Mouse (Mus musculus): ENCODE data around the gene Camta1.
A peak's percentile ranks its signal among the peaks of the same experiment; 100 is the strongest.

The Camta1 gene

DNA sequence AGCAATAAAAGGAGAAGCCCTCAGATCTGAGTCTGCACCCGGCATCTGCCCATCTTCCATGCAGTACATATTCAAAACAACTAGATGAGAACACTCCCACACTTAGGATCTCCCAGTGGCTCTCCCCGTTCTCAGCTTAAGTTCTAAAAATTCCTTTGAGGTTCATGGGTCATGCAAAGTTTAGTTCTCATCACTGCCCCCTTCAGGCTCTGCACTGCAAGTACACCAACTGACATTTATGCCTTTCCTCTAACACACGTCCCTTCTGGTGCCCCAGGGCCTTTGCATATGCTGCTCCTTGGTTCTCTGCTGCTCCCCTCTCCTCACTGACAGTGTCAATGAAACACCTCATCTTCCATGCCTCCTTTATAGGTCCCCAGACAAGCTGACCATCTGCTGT is 436.5 kb downstream of the Camta1 start:
- no peak for DNase-seq

GRCm38 (mm10) chr4:151422922-151423321 is 438.8 kb downstream of the Camta1 start:
- DNase-seq: no peak

DNA sequence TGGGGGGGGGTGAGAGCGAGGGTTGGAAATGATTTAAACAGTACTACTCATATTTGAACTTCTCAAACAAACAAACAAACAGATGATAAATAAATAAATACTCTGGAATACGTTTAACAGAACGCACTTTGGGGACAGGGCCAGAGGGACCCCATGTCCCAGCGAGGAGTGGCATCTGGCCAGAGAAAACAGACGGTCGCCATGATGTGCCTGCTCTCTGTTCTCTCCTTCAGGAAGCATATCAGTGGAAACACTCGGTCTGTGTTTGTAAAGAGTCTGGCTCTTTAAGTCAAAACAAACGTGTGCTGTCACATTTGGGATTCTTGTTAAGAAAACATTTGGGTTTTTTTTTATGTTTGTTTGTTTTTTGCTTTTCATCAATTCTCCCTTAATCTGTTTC is 439.3 kb downstream of the Camta1 start:
- DNase-seq: no peak

- DNase-seq: no peak
These were observed 443.3 kb downstream of the Camta1 start for GRCm38 (mm10) chr4:151418344-151418875.

- DNase-seq: no peak
These were observed 445.9 kb downstream of the Camta1 start for GRCm38 (mm10) chr4:151415812-151416211.

DNA sequence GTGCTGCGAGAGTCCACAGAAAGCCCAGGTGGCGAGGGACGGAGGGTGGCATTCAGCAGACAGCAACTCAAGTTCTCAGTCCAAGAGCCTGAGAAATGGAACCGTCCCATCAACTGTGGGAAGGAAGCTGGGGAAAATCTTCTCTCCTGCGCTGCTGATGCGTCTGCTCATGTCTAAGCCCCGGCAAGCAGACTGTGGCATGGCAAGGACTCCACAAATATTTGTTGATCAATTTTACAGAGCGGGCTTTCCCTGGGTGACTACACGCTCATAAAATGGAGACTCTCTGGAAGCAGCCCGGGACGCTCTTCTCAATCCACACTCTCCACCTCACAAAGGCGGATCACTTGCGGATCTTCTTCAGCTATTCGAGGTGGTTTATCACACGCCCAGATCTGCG is 446.3 kb downstream of the Camta1 start:
- no peak for DNase-seq

DNA sequence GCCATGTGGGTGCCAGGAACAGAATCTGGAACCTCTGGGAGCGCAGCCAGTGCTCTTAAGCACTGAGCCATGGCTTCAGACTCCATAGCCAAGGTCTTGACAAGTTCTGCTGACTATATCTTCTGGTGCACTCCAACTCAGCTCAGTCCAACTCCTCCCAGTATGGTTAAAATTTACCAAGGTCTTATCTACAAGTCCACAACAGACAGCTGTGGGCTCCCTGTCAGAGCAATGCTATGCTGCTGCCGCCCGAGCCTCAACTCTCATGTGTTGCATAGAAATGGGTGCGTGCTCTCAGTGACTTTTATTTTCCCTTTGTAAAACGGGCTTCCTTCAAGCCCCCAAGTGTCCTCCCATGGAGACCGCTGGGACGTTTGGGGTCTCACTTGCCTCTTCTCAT is 446.7 kb downstream of the Camta1 start:
- DNase-seq: no peak

DNA sequence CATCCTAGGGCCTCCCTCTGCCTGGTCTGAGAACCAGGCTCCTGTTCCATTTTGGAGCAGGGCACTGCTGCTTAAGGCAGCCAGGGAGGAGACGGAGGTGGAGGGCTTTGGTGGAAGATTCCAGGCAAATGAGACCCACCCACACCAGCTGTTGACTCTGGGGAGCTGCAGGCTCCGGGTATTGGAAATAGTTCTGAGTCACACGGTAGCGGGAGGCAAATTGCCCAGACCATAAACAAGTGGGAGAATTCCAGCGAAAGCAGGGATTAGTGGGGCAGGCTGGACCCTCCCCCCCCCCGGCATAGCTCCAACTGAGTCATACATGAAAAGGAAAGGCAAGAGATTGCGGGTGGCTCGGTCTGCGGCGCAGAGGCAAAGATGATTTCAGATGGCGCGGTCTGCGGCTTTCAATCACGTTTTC is 450.0 kb downstream of the Camta1 start:
- no peak for DNase-seq

- no peak for DNase-seq
These were observed 450.7 kb downstream of the Camta1 start for GRCm38 (mm10) chr4:151411016-151411415.

- DNase-seq: no peak
These were observed 452.4 kb downstream of the Camta1 start for GRCm38 (mm10) chr4:151409291-151409690.

DNA sequence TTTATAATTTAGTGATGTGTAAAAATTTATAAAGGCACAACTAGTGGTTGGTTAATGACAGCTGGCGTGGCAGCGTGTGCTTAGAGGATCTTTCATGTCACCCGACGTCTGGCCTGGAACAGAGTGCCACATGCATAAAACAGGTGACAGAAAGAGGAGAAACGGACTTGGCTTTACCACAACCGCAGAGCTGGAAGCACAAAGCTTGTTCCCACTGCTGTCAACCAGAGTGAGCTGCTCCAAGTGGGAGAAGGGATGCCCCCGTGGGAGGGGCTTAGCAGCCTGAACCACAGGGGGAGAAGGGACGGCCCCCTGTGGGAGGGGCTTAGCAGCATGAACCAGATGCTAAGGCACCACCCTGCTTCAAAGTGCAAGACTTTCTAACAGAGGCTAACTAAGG is 452.9 kb downstream of the Camta1 start:
- DNase-seq: no peak

- DNase-seq: no peak
These were observed 453.4 kb downstream of the Camta1 start for GRCm38 (mm10) chr4:151408246-151408645.

DNA sequence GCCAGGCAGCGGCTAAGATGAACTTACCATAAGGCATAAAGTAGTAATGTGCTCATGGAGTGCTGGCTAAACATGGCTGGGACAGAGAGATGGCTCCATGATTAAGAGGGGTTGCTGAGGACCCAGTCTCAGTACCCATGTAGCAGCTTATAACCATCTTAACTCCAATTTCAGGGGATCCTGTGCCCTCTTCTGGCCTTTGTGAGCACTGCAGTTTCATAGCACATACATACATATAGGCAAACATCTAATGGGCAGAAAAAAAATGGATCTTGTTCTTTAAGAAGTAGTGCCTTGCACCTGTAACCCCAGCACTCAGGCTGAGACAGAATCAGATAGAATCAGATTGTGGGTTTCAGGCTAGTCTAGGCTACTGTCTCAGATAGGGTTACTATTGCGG is 454.5 kb downstream of the Camta1 start:
- no peak for DNase-seq

DNA sequence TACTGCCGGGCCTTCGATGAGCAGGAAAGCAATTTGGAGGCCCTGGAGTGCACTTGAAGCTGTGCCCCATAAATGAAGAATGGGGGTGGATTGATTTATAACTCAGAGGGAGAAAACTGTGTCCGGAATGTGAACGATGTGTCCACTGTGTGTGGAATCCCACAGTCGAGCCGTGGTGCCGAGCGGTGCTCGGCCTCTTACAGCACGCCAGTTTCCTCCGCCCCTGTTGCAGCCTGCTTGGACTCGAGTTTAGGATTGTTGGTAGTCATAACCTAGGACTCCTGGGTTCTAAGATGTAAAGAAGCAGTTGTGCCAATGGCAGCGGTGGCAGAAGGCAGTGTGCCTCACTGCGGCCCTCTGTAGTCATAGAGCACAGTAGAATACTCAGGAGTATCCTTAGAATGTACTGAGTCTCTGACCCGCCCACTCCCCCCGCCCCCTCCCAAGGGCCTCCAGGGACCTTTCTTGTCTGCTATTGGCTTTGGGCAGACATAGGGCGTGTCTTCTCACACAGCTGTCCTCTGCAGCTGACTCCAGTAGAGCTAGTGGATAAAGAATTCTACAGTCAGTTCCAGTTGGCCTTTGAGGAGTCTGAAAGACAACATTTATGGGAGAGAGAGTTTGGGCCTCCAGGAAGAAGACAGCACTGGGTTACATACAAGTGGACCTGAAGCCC is 457.0 kb downstream of the Camta1 start:
- no peak for DNase-seq

DNA sequence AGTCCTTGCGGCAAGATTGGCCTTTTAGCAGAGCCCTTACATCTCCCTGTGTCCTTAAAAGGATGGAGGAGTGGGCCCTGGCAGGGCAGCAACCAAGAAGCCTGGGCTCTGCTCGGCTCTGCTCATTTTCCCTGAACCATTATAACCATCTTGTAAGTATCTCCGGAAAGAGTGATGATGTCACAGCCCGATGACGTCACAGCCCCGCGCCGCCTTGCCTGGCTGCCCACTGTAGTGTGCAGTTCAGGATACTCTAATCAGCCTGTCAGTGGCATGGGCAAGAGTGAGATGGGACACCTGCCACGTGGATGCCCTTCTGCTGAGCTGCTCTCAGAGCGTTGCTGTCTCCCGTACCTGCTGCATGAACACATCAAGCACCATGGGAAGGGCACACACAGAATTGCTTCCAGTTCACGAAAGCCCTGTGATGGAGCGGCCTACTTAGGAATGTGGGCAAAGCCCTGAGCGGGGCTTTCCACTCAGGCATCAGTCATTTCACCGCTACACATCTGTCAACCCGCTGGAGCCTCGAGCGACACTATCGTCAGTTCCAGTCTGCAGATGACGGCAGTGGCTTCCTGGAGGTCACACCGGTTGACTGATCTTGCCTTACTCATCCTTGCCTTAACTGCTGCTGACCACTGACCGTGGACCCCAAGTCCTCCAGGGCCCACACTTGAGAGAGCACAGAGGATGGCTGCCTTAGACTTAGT is 459.8 kb downstream of the Camta1 start:
- no peak for DNase-seq

DNA sequence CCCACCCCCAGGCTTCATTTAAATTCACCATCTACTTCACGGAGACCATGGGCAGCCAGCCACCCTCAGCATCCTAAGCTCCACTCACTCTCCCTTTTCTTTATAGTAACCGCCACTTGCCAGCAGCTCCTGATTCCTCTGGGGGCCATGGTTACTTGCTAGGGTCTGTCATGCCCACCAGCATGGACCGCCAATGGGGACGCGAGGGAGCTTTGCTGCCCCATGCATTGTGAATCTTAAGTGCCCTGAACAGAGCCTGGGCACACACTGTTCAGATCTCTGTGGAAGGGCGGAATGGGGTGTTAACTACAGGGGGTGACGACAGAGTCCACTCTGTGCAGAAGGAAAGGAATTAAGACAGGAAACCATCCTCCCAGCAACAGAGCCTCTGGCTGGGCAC is 465.1 kb downstream of the Camta1 start:
- DNase-seq: no peak

GRCm38 (mm10) chr4:151389345-151389744 is 472.3 kb downstream of the Camta1 start:
- no peak for DNase-seq

- peak; percentile 22 to 56 for DNase-seq
These were observed 474.8 kb downstream of the Camta1 start for GRCm38 (mm10) chr4:151386701-151387451.

DNA sequence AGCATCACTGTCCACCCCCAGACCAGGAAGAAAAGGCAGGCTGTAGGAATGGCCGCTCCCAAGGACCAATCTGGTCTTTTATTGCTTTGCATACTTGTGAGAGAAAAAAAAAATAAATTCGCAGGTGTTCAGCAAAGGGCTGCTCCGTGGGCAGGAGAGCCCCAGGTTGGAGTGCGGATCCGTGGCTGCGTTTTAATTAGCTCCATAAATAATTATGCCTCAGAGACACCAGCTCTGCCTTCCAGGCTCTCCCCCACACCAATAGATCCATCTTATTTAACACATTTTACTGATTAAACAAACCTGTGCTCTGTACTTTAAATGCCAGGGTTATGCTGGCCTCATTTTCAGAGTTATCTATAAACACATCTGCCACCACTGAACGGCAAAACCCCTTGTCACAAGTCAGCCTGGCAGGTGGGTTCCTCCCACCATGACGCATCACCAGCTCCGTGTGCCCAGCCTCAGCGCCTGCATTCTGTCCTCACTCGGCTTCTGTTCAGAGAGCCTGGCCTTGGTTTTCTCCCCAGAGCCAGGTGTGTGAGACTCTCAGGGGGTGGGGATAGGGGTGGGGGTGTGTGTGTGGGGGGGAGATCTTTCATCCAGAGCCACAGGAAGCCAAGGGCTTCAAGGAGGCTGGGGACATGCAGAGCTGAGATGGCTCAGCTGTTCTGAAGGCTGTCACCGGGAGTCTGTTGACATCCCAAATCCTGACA is 475.5 kb downstream of the Camta1 start:
- DNase-seq: no peak

GRCm38 (mm10) chr4:151377731-151378130 is 483.9 kb downstream of the Camta1 start:
- DNase-seq: no peak

- no peak for DNase-seq
These were observed 485.4 kb downstream of the Camta1 start for GRCm38 (mm10) chr4:151376234-151376633.

DNA sequence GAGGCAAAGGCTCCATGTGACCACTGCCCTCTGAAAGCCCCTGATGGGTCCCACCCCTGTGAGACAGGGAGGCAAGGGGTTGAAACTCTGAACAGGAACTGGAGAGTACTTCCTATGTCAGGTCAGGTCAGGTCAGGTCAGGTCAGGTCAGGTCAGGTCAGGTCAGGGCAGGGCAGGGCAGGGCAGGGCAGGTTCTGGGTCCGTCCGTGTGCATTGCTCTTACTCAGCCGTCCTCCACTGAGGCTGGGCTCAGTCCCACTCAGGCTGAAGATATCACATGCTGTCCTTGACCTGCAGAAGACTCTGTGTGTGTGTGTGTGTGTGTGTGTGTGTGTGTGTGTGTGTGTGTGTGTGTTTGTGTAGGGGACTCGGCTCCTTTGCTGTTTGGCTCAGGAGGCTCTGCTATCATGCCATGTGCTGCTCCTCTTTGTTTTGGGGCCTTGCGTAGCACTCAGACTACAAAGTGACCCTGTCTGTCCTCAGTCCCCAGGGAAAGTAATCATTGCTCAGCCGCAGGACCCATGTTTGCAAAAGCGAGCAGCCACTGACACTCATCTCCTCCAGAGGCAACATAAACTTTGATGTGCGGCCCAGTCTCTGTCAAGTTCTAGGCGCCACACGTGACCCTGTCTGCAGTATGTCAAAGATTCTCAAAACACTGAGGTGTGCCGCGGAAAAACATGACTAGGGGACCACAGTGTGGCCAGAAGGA is 488.7 kb downstream of the Camta1 start:
- no peak for DNase-seq

Measured in kidney, postnatal 25 days (tissue).